Mouse (Mus musculus): ENCODE results near the gene Sesn3.

- TF ChIP-seq POLR2A (IDR thresholded peaks at IDR 0.05; ENCODE audit: borderline replicate concordance, extremely low read depth, insufficient read depth, insufficient read length, poor library complexity, severe bottlenecking) (no peak), CTCF (IDR thresholded peaks at IDR 0.05; ENCODE audit: borderline replicate concordance, extremely low read depth, insufficient read depth, insufficient read length) (no peak)
Observed at GRCm38 (mm10) chr9:14268578-14268977, 6.3 kb upstream of the Sesn3 start.

All from brain, embryonic 14.5 days (tissue).